Mouse (Mus musculus) erythroblast, adult 5-6 weeks (primary cell): Measurements from ENCODE around the gene Gtf2h1. TPM values are rescaled to one million over a fixed set of nuclear protein-coding genes. Genes with fewer than 3 reads are reported as not detected.
"Not testable (repeated sequence)": the region's sequence is repeated elsewhere in the genome, so short reads cannot be mapped to it uniquely, and the experiment has no call there.

Experiments
- ATAC-seq: replicated peaks from 2 replicates; pipeline ENCODE4 v1.8.0; 2016; ENCODE audit warnings: moderate number of reproducible peaks, mild to moderate bottlenecking, moderate TSS enrichment, inconsistent platforms; ENCODE audit not compliant: poor library complexity, low FRiP score, severe bottlenecking
- total RNA-seq, 2 experiments: library from RNA; stranded (forward) in 1 of 2; stranded (reverse) in 1 of 2; fragments of 150-400 nt in 1 of 2; fragments of 200-764, 138-1000 nt in 1 of 2; gene quantifications; 2 replicates each; pipeline versions ENCODE4 v1.2.3 to v1.2.4; 2015 to 2017; ENCODE audit warnings: low replicate concordance in 2 of 2

The Gtf2h1 gene
- total RNA-seq, 2 experiments from 2014 or later = 19.5 to 21.3 TPM

- no peak for ATAC-seq
Observed at GRCm38 (mm10) chr7:46829911-46830310, 34.0 kb downstream of the Gtf2h1 start.

- no peak for ATAC-seq
Observed at GRCm38 (mm10) chr7:46830799-46831590, 35.1 kb downstream of the Gtf2h1 start.

DNA sequence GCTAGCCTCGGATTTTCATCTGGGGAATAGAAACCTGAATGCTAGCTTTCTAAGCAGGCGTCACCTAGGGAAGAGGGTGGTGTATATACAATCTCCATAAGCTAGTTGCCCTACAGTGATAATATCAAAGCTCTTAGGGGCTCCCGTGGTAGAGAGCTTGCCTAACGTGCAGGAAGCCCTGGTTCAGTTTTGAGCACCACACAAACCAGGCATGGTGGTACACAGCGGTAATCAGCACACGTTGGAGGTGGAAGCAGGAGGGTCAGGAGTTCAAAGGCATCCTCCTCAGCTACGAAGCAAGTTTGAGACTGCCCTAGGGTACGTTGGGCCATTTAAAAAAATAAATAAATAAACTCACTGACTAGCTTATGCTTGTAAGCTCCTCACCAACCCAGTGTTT lies 35.8 kb downstream of the Gtf2h1 start:
- ATAC-seq = no peak

GRCm38 (mm10) chr7:46832112-46832810 lies 36.4 kb downstream of the Gtf2h1 start:
- ATAC-seq = not testable (repeated sequence)

DNA sequence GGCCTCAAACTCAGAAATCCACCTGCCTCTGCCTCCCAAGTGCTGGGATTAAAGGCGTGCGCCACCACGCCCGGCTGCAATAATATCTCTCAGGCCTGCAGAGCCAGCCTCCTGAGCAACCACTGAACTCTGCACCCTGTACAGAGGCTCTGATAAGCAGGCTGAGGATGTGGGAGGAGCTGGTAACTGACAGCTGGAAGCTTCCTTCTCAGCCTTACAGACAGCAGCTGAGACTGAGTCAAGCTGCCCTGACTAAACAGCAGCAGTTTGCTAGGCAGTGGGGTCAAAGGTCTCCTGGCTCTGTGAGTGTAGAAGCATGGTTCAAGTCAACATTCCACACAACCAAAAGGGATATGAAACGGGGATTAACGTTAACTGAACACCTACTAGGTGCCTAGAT lies 37.4 kb downstream of the Gtf2h1 start:
- peak; percentile 59; the same call in 1 of the 2 replicates for ATAC-seq

GRCm38 (mm10) chr7:46833670-46834255 lies 37.9 kb downstream of the Gtf2h1 start:
- ATAC-seq = no peak

DNA sequence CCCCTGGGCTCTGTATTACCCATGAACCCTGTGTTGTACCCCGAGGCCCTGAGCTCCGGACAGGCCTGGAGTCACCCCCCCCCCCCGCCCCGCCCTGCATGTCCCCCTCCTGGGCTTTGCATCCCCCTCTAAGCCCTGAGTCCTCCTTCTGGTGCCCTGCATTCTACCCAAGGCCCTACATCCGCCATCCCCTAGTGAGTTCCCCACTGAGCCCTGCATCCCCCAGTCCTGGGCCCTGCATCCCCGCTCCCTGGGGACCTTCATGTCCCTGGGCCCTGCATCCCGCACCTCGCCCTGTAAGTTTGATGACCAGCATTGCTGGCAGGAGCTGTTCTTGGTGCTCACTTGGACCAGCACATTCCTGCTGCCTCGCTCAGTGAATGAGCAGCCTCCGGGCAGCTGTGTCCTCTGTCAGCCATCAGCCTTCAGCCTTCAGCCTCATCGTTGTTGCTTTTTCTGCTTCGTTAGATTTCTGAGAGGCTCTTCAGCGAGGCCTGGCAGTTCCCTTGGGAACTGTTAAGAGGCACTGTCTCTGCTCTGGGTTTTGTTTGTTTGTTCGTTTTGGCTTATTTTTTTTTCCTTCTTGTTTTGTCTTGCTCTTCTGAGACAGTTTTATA lies 39.2 kb downstream of the Gtf2h1 start:
- ATAC-seq = no peak

GRCm38 (mm10) chr7:46836357-46836756 lies 40.5 kb downstream of the Gtf2h1 start:
- ATAC-seq = no peak

DNA sequence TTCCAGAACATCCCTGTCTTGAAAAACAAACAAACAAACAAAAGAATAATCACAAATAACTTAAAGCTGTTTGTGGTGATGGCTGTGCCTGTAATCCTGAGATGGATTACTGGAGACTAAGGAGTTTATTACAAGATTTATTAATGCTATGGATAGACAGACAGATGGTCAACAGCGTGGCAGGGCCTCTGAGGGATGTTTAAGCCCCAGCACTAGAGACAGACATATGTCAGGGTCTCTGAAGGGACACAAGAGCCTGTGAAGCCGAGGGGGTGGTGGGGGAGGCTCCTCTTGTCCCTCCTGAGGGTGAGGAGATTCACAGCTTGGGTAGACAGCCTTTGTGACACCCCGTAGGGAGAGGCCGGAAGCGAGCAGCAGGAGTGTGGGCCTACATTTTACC lies 41.2 kb downstream of the Gtf2h1 start:
- no peak for ATAC-seq

- no peak for ATAC-seq
Observed at GRCm38 (mm10) chr7:46838104-46838671, 42.3 kb downstream of the Gtf2h1 start.

- ATAC-seq = no peak
Observed at GRCm38 (mm10) chr7:46838891-46839302, 43.0 kb downstream of the Gtf2h1 start.

GRCm38 (mm10) chr7:46839446-46839845 lies 43.5 kb downstream of the Gtf2h1 start:
- ATAC-seq = no peak

DNA sequence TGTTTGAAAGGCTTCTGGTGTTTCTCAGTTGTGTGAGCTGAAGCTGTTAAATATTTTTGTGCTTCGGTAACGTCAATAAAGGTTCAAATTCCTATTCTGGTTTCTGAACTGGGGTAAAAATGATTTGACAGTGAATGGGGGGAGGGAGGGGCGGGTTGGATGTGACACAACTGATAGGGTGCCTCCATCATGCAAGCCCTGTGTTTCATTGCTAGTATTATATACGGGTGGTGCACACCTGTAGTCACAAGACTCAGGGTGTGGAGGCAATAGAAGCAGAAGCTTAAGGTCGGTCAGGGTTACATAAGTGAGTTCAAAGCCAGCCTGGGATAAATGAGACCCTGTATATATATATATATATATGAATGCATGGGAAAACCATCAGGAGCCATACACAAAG lies 44.0 kb downstream of the Gtf2h1 start:
- no peak for ATAC-seq

DNA sequence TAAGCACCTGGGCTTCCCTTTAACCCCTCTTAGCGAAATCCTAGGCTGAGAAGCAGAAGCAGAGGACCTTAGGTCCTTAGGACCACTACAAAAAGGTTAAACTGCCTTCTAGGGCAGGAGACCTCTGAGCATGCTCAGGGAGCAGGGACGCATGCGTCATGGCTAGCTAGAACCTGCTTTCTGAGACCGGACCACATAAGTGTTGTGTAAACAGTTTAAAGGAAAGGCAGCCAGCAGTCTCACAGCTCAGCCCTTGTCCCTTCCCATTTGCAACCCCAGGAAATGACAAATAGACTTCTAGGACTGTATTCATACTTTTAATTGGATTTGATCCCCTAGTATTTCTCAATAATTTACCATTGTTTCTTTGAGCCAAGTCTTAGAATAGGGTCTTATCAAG lies 44.4 kb downstream of the Gtf2h1 start:
- no peak for ATAC-seq

- ATAC-seq = no peak
Observed at GRCm38 (mm10) chr7:46840787-46841525, 45.1 kb downstream of the Gtf2h1 start, which contains the start of gene Ldha. Gene Ldha (plus strand): TSS chr7:46841475.

- ATAC-seq = no peak
Observed at GRCm38 (mm10) chr7:46842278-46842677, 46.4 kb downstream of the Gtf2h1 start.

- ATAC-seq = no peak
Observed at GRCm38 (mm10) chr7:46843576-46843975, 47.7 kb downstream of the Gtf2h1 start.

- peak; percentile 78 for ATAC-seq
Observed at GRCm38 (mm10) chr7:46845211-46845977, 49.5 kb downstream of the Gtf2h1 start.
